Mouse (Mus musculus) hematopoietic multipotent progenitor cell, adult 10-12 weeks (in vitro differentiated cells): ENCODE measurements around the gene Slc25a20. TPM values are rescaled to one million over a fixed set of nuclear protein-coding genes. Genes with fewer than 3 reads are reported as not detected.

ENCODE experiments used
- polyA plus RNA-seq: library from polyadenylated mRNA; stranded (reverse); fragments of >175 nt; gene quantifications from 2 replicates; pipeline ENCODE4 v1.2.3, GENCODE M21; 2012; ENCODE audit warnings: low replicate concordance

Slc25a20 gene
- polyA plus RNA-seq: 3.4 and 6.8 TPM in 2 replicates

DNA sequence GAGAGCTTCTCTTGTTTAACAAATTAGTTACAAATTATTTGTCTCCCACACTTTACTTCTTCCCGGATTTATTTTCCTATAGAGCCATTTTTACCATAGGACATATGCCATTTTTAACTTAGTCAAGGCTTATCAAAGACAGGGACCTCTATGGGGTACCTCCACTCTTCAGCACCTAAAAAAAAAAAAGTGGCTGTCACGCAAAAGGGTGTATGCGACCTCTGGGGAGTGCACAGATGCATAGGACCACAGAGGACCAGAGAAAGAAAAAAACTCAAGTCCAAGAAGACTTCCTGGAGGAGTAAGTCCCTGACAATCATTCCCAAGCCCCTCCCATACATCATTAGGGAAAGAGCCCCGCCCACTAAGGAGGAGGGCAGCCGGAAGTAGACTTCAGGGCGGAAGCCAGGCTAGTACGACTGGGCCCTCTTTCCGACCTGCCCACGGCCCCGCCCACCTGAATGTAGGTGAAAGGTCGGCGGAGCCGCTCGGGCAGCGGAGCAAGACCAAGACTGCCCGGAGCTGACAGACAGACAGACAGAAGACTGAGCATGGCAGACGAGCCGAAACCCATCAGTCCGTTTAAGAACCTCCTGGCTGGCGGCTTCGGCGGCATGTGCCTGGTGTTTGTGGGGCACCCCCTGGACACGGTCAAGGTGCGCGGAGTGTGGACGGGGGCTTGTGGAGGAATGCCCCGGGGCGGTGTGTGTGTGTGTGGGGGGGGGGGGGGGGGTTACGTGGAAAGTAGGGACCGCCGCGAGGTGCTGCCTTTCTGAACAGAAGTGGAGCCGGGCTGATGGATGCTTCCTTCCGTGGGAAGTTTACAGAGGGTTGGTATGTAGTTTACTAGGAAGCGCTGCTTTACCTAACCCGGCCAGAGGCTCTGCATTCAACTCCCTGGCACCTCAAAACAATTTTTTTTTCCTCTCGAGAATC, at the start of gene Slc25a20:
Gene Slc25a20, plus strand, starts transcription at position 412 of the 936 bp plus-strand sequence.

DNA sequence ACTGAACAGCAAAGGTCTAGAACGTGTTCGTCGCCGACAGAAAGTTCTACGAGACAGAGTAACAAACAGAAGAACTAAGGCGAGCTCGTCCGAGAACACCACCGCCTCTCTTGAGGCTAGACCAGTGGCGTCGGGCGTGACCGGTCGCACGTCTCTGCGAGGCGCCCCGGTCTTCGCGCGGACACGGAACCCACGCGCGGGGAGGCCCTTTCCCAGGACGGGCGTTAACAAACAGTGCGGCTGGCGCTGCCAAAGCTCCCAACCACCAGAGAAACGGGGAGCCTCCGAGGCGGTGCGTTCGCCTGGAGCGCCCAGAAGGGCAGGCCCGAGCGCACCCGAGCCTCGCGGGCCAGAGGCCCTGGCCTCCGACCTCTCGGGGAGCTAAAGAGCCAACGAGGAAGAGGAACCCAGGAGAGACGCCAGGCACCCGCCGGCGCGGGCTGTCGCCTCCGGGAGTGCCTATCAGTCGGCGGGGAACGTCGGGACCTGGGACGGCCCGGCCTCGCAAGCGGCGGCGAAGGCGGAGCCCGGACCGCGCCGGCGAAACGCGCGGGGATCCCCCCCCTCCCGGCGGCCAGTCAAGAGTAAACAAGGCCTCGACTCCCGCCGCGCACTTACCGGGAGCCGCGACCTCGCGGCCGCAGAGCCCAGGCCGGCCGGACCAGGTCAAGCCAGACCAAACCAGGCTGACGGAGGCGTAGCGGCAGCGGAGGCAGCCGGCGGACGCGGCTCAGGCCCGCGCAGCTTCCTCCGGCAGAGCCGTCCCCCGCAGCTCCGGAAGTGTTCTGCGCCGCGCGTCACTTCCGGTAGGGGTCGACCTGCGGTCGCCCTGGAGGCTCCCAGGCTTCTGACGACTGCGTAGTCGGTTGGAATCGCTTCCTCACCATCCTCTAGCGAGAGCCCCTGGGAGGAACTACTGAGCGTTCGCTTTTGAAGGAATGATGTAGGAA, 13.0 kb upstream of the Slc25a20 start, which contains the start of gene Arih2:
Gene Arih2, minus strand, starts transcription at position 776 of the 950 bp plus-strand sequence.

DNA sequence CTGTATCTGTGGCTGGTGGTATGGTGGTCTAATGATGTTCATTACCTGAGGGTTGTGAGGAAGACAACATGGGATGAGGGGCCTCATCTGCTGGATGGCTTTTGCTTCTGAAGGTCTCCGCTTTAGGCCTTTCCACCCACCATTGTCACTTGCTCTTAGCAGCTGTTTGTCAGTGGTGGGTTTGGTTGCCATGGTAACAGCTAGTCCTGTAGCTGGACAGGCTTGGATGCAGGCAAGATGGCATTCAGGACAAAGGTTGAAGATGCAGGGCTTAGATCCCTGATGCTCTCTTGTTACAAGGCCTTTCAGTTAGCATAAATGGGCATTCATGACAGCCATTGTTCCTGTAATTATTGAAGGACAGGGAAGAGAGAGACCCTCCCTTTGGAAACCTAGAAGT, 27.2 kb downstream of the Slc25a20 start, which contains the start of gene Prkar2a:
Gene Prkar2a, plus strand, starts transcription at position 209 of the 400 bp plus-strand sequence.

Other genes with a start within 250 kb of the Slc25a20 start
- gene Ccdc36, start 233.6 kb upstream of the Slc25a20 start, polyA plus RNA-seq: 0.08 TPM in 1 of 2 replicates, not detected in the other
- gene BC048562, start 225.6 kb upstream of the Slc25a20 start, polyA plus RNA-seq: not detected in 2 replicates
- gene Ccdc71, start 201.6 kb upstream of the Slc25a20 start, polyA plus RNA-seq: 15.7 and 24.2 TPM in 2 replicates
- 13.3 and 17.0 TPM in 2 replicates for gene Klhdc8b, start 200.5 kb upstream of the Slc25a20 start, polyA plus RNA-seq
- gene Lamb2, start 182.4 kb upstream of the Slc25a20 start, polyA plus RNA-seq: 0.42 and 1.4 TPM in 2 replicates
- gene Usp19, start 171.5 kb upstream of the Slc25a20 start, polyA plus RNA-seq: 85.5 and 193 TPM in 2 replicates
- 27.8 and 92.7 TPM in 2 replicates for gene Qars, start 154.4 kb upstream of the Slc25a20 start, polyA plus RNA-seq
- 65.0 and 106 TPM in 2 replicates for gene Qrich1, start 145.3 kb upstream of the Slc25a20 start, polyA plus RNA-seq
- gene Impdh2, start 101.8 kb upstream of the Slc25a20 start, polyA plus RNA-seq: 31.4 and 47.0 TPM in 2 replicates
- 6.9 and 18.4 TPM in 2 replicates for gene Ndufaf3, start 94.7 kb upstream of the Slc25a20 start, polyA plus RNA-seq
- gene Dalrd3, start 92.2 kb upstream of the Slc25a20 start, polyA plus RNA-seq: 157 and 182 TPM in 2 replicates
- gene Wdr6, start 83.3 kb upstream of the Slc25a20 start, polyA plus RNA-seq: 13.4 and 24.3 TPM in 2 replicates
- gene P4htm, start 64.4 kb upstream of the Slc25a20 start, polyA plus RNA-seq: 4.7 and 12.9 TPM in 2 replicates
- gene Arih2, start 12.7 kb upstream of the Slc25a20 start, polyA plus RNA-seq: 114 and 142 TPM in 2 replicates
- gene Prkar2a, start 27.2 kb downstream of the Slc25a20 start, polyA plus RNA-seq: 6.8 and 9.0 TPM in 2 replicates
- 41.5 and 47.7 TPM in 2 replicates for gene Ip6k2, start 121.7 kb downstream of the Slc25a20 start, polyA plus RNA-seq
- gene Nckipsd, start 146.3 kb downstream of the Slc25a20 start, polyA plus RNA-seq: 13.8 and 33.4 TPM in 2 replicates
- 0.54 and 3.5 TPM in 2 replicates for gene Celsr3, start 164.2 kb downstream of the Slc25a20 start, polyA plus RNA-seq
- gene Slc26a6, start 191.2 kb downstream of the Slc25a20 start, polyA plus RNA-seq: 8.3 and 17.4 TPM in 2 replicates